Mouse (Mus musculus): ENCODE measurements around the gene Lhfp. TPM values are rescaled to one million over a fixed set of nuclear protein-coding genes. Genes with fewer than 3 reads are reported as not detected.

Lhfp gene
- total and polyA plus RNA-seq, 3 experiments: 0.29 to 2.8 TPM; not detected in 1

- H3K27me3 ChIP-seq (ENCODE audit: insufficient read depth, low read length): no peaks in the 10 kb centered on the region
- TF ChIP-seq TAL1 (conservative IDR thresholded peaks at IDR 0.05; ENCODE audit: low read depth, low read length) (no peak), GATA1 (IDR thresholded peaks at IDR 0.05; ENCODE audit: borderline replicate concordance, low read length) (no peak), POLR2AphosphoS5 (IDR thresholded peaks at IDR 0.05; ENCODE audit: insufficient replicate concordance, low read depth, low read length) (no peak), GATA2 (IDR thresholded peaks at IDR 0.05; ENCODE audit: borderline replicate concordance, low read depth, low read length) (no peak), CTCF (IDR thresholded peaks at IDR 0.05; ENCODE audit: low read depth, low read length) (no peak)
- no peaks in the 10 kb centered on the region for H3K36me3 ChIP-seq (replicated peaks)
- no peak for ATAC-seq (ENCODE audit: extremely low read depth, insufficient number of reproducible peaks, low FRiP score, poor library complexity, severe bottlenecking)
- H3K4me3 ChIP-seq (ENCODE audit: low read depth, low read length): no peak overlapping the region
- no peaks in the 10 kb centered on the region for H3K4me1 ChIP-seq (ENCODE audit: insufficient read depth, low read depth, low read length)
- H3K9me3 ChIP-seq (replicated peaks): no peaks in the 10 kb centered on the region
- DNase-seq (ENCODE audit: low spot score): no peak
Observed at GRCm38 (mm10) chr3:53065267-53066094, 24.2 kb downstream of the Lhfp start.

- ATAC-seq (ENCODE audit: extremely low read depth, insufficient number of reproducible peaks, low FRiP score, poor library complexity, severe bottlenecking) (no peak), DNase-seq (ENCODE audit: low spot score) (no peak)
- H3K9me3 ChIP-seq (replicated peaks): no peaks in the 10 kb centered on the region
- H3K36me3 ChIP-seq (replicated peaks): no peaks in the 10 kb centered on the region
- H3K4me3 ChIP-seq (ENCODE audit: low read depth, low read length): no peak overlapping the region
- no peaks in the 10 kb centered on the region for H3K4me1 ChIP-seq (ENCODE audit: insufficient read depth, low read depth, low read length)
- H3K27me3 ChIP-seq (ENCODE audit: insufficient read depth, low read length): no peaks in the 10 kb centered on the region
- no peak for TF ChIP-seq GATA1 (IDR thresholded peaks at IDR 0.05; ENCODE audit: borderline replicate concordance, low read length)
- no peak for TF ChIP-seq CTCF (IDR thresholded peaks at IDR 0.05; ENCODE audit: low read depth, low read length)
- no peak for TF ChIP-seq POLR2AphosphoS5 (IDR thresholded peaks at IDR 0.05; ENCODE audit: insufficient replicate concordance, low read depth, low read length)
- TF ChIP-seq GATA2 (IDR thresholded peaks at IDR 0.05; ENCODE audit: borderline replicate concordance, low read depth, low read length): no peak
- no peak for TF ChIP-seq TAL1 (conservative IDR thresholded peaks at IDR 0.05; ENCODE audit: low read depth, low read length)
Observed at GRCm38 (mm10) chr3:53066095-53066372, 24.7 kb downstream of the Lhfp start.

- no peak for TF ChIP-seq POLR2AphosphoS5 (IDR thresholded peaks at IDR 0.05; ENCODE audit: insufficient replicate concordance, low read depth, low read length)
- Histone ChIP-seq H3K4me1 (ENCODE audit: insufficient read depth, low read depth, low read length) (no peaks in the 10 kb centered on the region), H3K9me3 (replicated peaks) (no peaks in the 10 kb centered on the region), H3K36me3 (replicated peaks) (no peaks in the 10 kb centered on the region), H3K4me3 (ENCODE audit: low read depth, low read length) (no peak overlapping the region), H3K27me3 (ENCODE audit: insufficient read depth, low read length) (no peaks in the 10 kb centered on the region)
- ATAC-seq (ENCODE audit: extremely low read depth, insufficient number of reproducible peaks, low FRiP score, poor library complexity, severe bottlenecking) (no peak), DNase-seq (ENCODE audit: low spot score) (no peak)
Observed at GRCm38 (mm10) chr3:53068399-53068798, 27.1 kb downstream of the Lhfp start.

GRCm38 (mm10) chr3:53074264-53074663, 32.9 kb downstream of the Lhfp start:
- Histone ChIP-seq H3K36me3 (replicated peaks) (no peaks in the 10 kb centered on the region), H3K4me1 (ENCODE audit: insufficient read depth, low read depth, low read length) (no peaks in the 10 kb centered on the region), H3K27me3 (ENCODE audit: insufficient read depth, low read length) (no peaks in the 10 kb centered on the region), H3K4me3 (ENCODE audit: low read depth, low read length) (no peak overlapping the region), H3K9me3 (replicated peaks) (no peaks in the 10 kb centered on the region)
- no peak for TF ChIP-seq GATA1 (IDR thresholded peaks at IDR 0.05; ENCODE audit: borderline replicate concordance, low read length)
- no peak for TF ChIP-seq CTCF (IDR thresholded peaks at IDR 0.05; ENCODE audit: low read depth, low read length)
- TF ChIP-seq GATA2 (IDR thresholded peaks at IDR 0.05; ENCODE audit: borderline replicate concordance, low read depth, low read length): no peak
- TF ChIP-seq POLR2AphosphoS5 (IDR thresholded peaks at IDR 0.05; ENCODE audit: insufficient replicate concordance, low read depth, low read length): no peak
- TF ChIP-seq TAL1 (conservative IDR thresholded peaks at IDR 0.05; ENCODE audit: low read depth, low read length): no peak
- no peak for ATAC-seq (ENCODE audit: extremely low read depth, insufficient number of reproducible peaks, low FRiP score, poor library complexity, severe bottlenecking)
- no peak for DNase-seq (ENCODE audit: low spot score)

- H3K27me3 ChIP-seq (ENCODE audit: insufficient read depth, low read length): no peaks in the 10 kb centered on the region
- no peaks in the 10 kb centered on the region for H3K9me3 ChIP-seq (replicated peaks)
- no peak for DNase-seq (ENCODE audit: low spot score)
- TF ChIP-seq GATA2 (IDR thresholded peaks at IDR 0.05; ENCODE audit: borderline replicate concordance, low read depth, low read length) (no peak), TAL1 (conservative IDR thresholded peaks at IDR 0.05; ENCODE audit: low read depth, low read length) (no peak), GATA1 (IDR thresholded peaks at IDR 0.05; ENCODE audit: borderline replicate concordance, low read length) (no peak), CTCF (IDR thresholded peaks at IDR 0.05; ENCODE audit: low read depth, low read length) (no peak), POLR2AphosphoS5 (IDR thresholded peaks at IDR 0.05; ENCODE audit: insufficient replicate concordance, low read depth, low read length) (no peak)
- ATAC-seq (ENCODE audit: extremely low read depth, insufficient number of reproducible peaks, low FRiP score, poor library complexity, severe bottlenecking): no peak
- no peaks in the 10 kb centered on the region for H3K36me3 ChIP-seq (replicated peaks)
- H3K4me1 ChIP-seq (ENCODE audit: insufficient read depth, low read depth, low read length): no peaks in the 10 kb centered on the region
- H3K4me3 ChIP-seq (ENCODE audit: low read depth, low read length): no peak overlapping the region
Observed at GRCm38 (mm10) chr3:53074761-53075160, 33.4 kb downstream of the Lhfp start.

- Histone ChIP-seq H3K4me3 (ENCODE audit: low read depth, low read length) (no peak overlapping the region), H3K9me3 (replicated peaks) (peaks cover 2% of the 10 kb centered on the region; the same call in 1 of the 2 replicates), H3K27me3 (ENCODE audit: insufficient read depth, low read length) (no peaks in the 10 kb centered on the region), H3K36me3 (replicated peaks) (no peaks in the 10 kb centered on the region), H3K4me1 (ENCODE audit: insufficient read depth, low read depth, low read length) (no peaks in the 10 kb centered on the region)
- DNase-seq (ENCODE audit: low spot score) (no peak), ATAC-seq (ENCODE audit: extremely low read depth, insufficient number of reproducible peaks, low FRiP score, poor library complexity, severe bottlenecking) (no peak)
- TF ChIP-seq POLR2AphosphoS5 (IDR thresholded peaks at IDR 0.05; ENCODE audit: insufficient replicate concordance, low read depth, low read length): no peak
- TF ChIP-seq GATA1 (IDR thresholded peaks at IDR 0.05; ENCODE audit: borderline replicate concordance, low read length): no peak
- TF ChIP-seq TAL1 (conservative IDR thresholded peaks at IDR 0.05; ENCODE audit: low read depth, low read length): no peak
- no peak for TF ChIP-seq GATA2 (IDR thresholded peaks at IDR 0.05; ENCODE audit: borderline replicate concordance, low read depth, low read length)
- no peak for TF ChIP-seq CTCF (IDR thresholded peaks at IDR 0.05; ENCODE audit: low read depth, low read length)
Observed at GRCm38 (mm10) chr3:53080286-53080685, 39.0 kb downstream of the Lhfp start.

All from G1E (cell line).